Mouse (Mus musculus): ENCODE measurements around the gene Uck1.

GRCm38 (mm10) chr2:32242986-32243385 lies 17.0 kb downstream of the Uck1 start:
- no peak for TF ChIP-seq CTCF (IDR thresholded peaks at IDR 0.05; ENCODE audit: control insufficient read depth, insufficient read depth, insufficient read length)
- TF ChIP-seq USF1 (IDR thresholded peaks at IDR 0.05; ENCODE audit: low read depth) = no peak
